Mouse (Mus musculus) E14TG2a.4 (cell line): ENCODE data around the gene Rb1.

ENCODE experiments used
- H3K27me3 ChIP-seq: 2 replicates; pipeline ENCODE4 v1.6.1; 2014; ENCODE audit warnings: low read length, control low read depth; ENCODE audit not compliant: insufficient read depth
- H3K36me3 ChIP-seq: 2 replicates; pipeline ENCODE4 v1.6.1; 2014; ENCODE audit warnings: low read length, control low read depth; ENCODE audit not compliant: insufficient read depth
- H3K4me1 ChIP-seq: replicated peaks from 2 replicates; pipeline ENCODE4 v1.6.1; 2014; ENCODE audit warnings: low read depth, low read length, control low read depth
- H3K4me3 ChIP-seq: replicated peaks from 2 replicates; pipeline ENCODE4 v1.5.1; 2014; ENCODE audit warnings: mild to moderate bottlenecking, low read length
- H3K9me3 ChIP-seq: 2 replicates; pipeline ENCODE4 v1.6.1; 2014; ENCODE audit warnings: low read length, control low read depth
- CTCF ChIP-seq: conservative IDR thresholded peaks from 2 replicates; pipeline ENCODE4 v1.5.1; 2014; ENCODE audit warnings: low read length
- NANOG ChIP-seq: IDR thresholded peaks from 2 replicates; pipeline ENCODE4 v1.6.1; 2014; ENCODE audit warnings: borderline replicate concordance, low read length, mixed read lengths
- POU5F1 ChIP-seq: IDR thresholded peaks from 2 replicates; pipeline ENCODE4 v1.6.1; 2014; ENCODE audit warnings: low read length, borderline replicate concordance

Gene Rb1

GRCm38 (mm10) chr14:73201447-73201846, 124.2 kb downstream of the Rb1 start:
- peaks cover 8% of the 10 kb centered on the region for H3K36me3 ChIP-seq
- H3K4me3 ChIP-seq, result no peak overlapping the region
- H3K27me3 ChIP-seq, result no peaks in the 10 kb centered on the region
- H3K4me1 ChIP-seq, result no peaks in the 10 kb centered on the region
- no peak for TF ChIP-seq POU5F1
- TF ChIP-seq NANOG, result no peak
- TF ChIP-seq CTCF, result no peak
- no peaks in the 10 kb centered on the region for H3K9me3 ChIP-seq

DNA sequence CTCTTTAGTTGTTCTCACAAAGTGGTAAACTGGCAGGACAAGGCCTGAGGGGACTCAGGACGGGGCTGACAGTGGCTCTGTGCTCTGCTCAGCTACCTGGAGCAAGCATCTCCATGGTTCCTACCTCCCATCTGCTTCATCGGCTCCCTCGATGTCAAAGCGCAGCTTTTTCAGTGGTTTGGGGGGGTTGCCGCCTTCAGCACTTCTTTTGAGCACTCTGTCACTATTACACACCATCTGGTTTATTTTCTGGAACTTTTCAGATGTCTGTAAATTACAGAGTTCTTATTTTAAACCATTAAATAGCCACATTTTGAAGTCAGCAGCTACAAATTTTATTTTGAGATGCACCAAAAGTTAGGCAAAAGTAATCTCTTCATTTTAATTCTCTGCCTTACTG, 126.6 kb downstream of the Rb1 start:
- H3K27me3 ChIP-seq, result no peaks in the 10 kb centered on the region
- H3K4me3 ChIP-seq, result no peak overlapping the region
- H3K36me3 ChIP-seq, result peaks cover 8% of the 10 kb centered on the region
- H3K9me3 ChIP-seq, result no peaks in the 10 kb centered on the region
- H3K4me1 ChIP-seq, result no peaks in the 10 kb centered on the region
- TF ChIP-seq CTCF (no peak), POU5F1 (no peak), NANOG (no peak)

GRCm38 (mm10) chr14:73186875-73187274, 138.7 kb downstream of the Rb1 start:
- H3K9me3 ChIP-seq, result 0 out of 2 replicates have a peak, but pooled peaks cover 5% of the 10 kb centered on the region
- H3K27me3 ChIP-seq, result no peaks in the 10 kb centered on the region
- no peak overlapping the region for H3K4me3 ChIP-seq
- TF ChIP-seq NANOG (no peak), POU5F1 (no peak), CTCF (no peak)
- H3K36me3 ChIP-seq, result 0 out of 2 replicates have a peak, but pooled peaks cover 5% of the 10 kb centered on the region
- H3K4me1 ChIP-seq, result no peaks in the 10 kb centered on the region

- no peaks in the 10 kb centered on the region for H3K4me1 ChIP-seq
- no peaks in the 10 kb centered on the region for H3K27me3 ChIP-seq
- 0 out of 2 replicates have a peak, but pooled peaks cover 5% of the 10 kb centered on the region for H3K9me3 ChIP-seq
- peaks cover 8% of the 10 kb centered on the region; the same call in 1 of the 2 replicates for H3K36me3 ChIP-seq
- no peak for TF ChIP-seq CTCF
- TF ChIP-seq NANOG, result no peak
- no peak for TF ChIP-seq POU5F1
- no peak overlapping the region for H3K4me3 ChIP-seq
These were observed 144.5 kb downstream of the Rb1 start for GRCm38 (mm10) chr14:73181144-73181543.

DNA sequence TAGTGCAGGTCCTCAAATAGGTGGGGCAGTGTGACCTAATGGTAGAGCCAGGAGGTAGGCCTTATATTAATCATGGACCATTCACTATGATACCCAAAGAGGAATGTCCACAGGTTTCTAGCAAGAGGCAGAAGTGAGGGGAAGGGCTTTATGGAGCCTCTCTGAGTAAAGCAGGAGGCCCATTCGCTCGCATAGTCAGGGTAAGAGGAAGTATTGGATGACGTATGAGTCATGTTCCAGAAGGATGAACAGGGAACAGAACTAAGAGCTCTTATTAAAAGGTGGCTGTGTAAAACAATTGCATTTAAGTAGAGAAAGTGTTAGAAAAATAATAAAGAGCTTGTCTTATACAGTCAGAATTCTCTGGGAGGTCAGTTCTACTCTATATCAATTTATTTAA, 145.0 kb downstream of the Rb1 start:
- no peak for TF ChIP-seq CTCF
- no peak for TF ChIP-seq NANOG
- no peak for TF ChIP-seq POU5F1
- 0 out of 2 replicates have a peak, but pooled peaks cover 5% of the 10 kb centered on the region for H3K9me3 ChIP-seq
- H3K4me3 ChIP-seq, result no peak overlapping the region
- H3K4me1 ChIP-seq, result no peaks in the 10 kb centered on the region
- no peaks in the 10 kb centered on the region for H3K27me3 ChIP-seq
- peaks cover 8% of the 10 kb centered on the region; the same call in 1 of the 2 replicates for H3K36me3 ChIP-seq

GRCm38 (mm10) chr14:73179221-73179681, 146.4 kb downstream of the Rb1 start:
- peaks cover 8% of the 10 kb centered on the region; the same call in 1 of the 2 replicates for H3K36me3 ChIP-seq
- no peaks in the 10 kb centered on the region for H3K9me3 ChIP-seq
- no peak for TF ChIP-seq CTCF
- TF ChIP-seq NANOG, result no peak
- TF ChIP-seq POU5F1, result no peak
- no peak overlapping the region for H3K4me3 ChIP-seq
- H3K4me1 ChIP-seq, result no peaks in the 10 kb centered on the region
- H3K27me3 ChIP-seq, result no peaks in the 10 kb centered on the region

DNA sequence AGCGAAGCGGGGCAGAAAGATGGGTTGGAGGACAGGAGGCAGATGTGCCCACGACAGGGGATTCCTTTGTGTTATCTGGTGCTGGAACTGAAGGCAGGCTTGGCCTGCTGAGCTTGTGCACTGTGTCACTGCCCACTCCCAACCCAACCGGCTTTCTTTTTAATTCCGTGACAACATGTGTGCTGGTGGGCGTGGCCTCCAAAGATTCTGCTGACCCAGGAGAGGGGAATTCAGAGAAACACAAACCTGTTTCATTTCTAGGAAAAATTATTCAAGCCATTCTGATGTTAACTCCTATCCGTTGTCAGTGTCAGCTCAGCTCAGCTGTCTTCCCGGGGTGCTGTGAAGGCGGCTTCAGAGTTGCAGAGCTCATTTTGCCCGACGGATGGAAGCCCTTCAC, 147.7 kb downstream of the Rb1 start:
- Histone ChIP-seq H3K27me3 (no peaks in the 10 kb centered on the region), H3K4me3 (no peak overlapping the region), H3K4me1 (no peaks in the 10 kb centered on the region), H3K9me3 (no peaks in the 10 kb centered on the region), H3K36me3 (peaks cover 8% of the 10 kb centered on the region; the same call in 1 of the 2 replicates)
- TF ChIP-seq CTCF (no peak), POU5F1 (no peak), NANOG (no peak)

DNA sequence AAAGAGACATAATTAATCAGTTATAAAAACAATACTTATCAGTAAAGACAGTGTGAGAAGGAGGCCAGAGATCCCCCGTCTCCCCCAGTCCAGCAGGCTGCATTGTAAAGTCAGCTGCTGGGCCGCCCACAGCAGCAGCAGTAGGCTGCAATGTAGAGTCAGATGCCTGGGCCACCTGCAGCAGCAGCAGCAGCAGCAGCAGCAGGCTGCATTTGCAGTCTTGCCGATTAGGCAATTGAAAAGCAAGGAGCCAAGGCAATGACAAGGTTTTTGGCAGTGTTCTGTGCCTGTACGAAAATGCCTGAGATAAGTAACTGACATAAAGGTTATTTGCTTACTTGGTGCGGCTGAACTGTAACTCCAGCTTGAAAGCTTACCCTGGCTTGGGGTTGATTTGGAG, 149.4 kb downstream of the Rb1 start:
- Histone ChIP-seq H3K4me3 (no peak overlapping the region), H3K4me1 (no peaks in the 10 kb centered on the region), H3K36me3 (peaks cover 3% of the 10 kb centered on the region; the same call in 1 of the 2 replicates), H3K9me3 (no peaks in the 10 kb centered on the region), H3K27me3 (no peaks in the 10 kb centered on the region)
- TF ChIP-seq POU5F1 (no peak), NANOG (no peak), CTCF (no peak)

GRCm38 (mm10) chr14:73175814-73176213, 149.8 kb downstream of the Rb1 start:
- Histone ChIP-seq H3K27me3 (no peaks in the 10 kb centered on the region), H3K4me1 (no peaks in the 10 kb centered on the region), H3K4me3 (no peak overlapping the region), H3K36me3 (peaks cover 3% of the 10 kb centered on the region; the same call in 1 of the 2 replicates), H3K9me3 (no peaks in the 10 kb centered on the region)
- TF ChIP-seq POU5F1 (no peak), CTCF (no peak), NANOG (no peak)
